Mouse (Mus musculus) neural tube, embryonic 15.5 days (tissue): Measurements from ENCODE around the gene Cipc. TPM values are rescaled to one million over a fixed set of nuclear protein-coding genes. Genes with fewer than 3 reads are reported as not detected.

Source experiments
- ATAC-seq: fragments of 200-750 bp; cut with Nextera tagmentation; 2 replicates; pipeline ENCODE4 v1.8.0; 2017; ENCODE audit warnings: mild to moderate bottlenecking, moderate TSS enrichment, moderate library complexity; ENCODE audit not compliant: low FRiP score
- H3K27ac ChIP-seq: fragments of 300-500 bp; sonication (generic); replicated peaks from 2 replicates; pipeline ENCODE4 v1.5.1; 2015; ENCODE audit warnings: mild to moderate bottlenecking, inconsistent platforms
- H3K27me3 ChIP-seq: fragments of 300-500 bp; sonication (generic); replicated peaks from 2 replicates; pipeline ENCODE4 v1.6.1; 2015; ENCODE audit warnings: inconsistent platforms
- H3K36me3 ChIP-seq: fragments of 300-500 bp; sonication (generic); 2 replicates; pipeline ENCODE4 v1.6.1; 2015; ENCODE audit warnings: inconsistent platforms
- H3K4me1 ChIP-seq: fragments of 300-500 bp; sonication (generic); 2 replicates; pipeline ENCODE4 v1.6.1; 2015; ENCODE audit warnings: inconsistent platforms
- H3K4me2 ChIP-seq: fragments of 300-500 bp; sonication (generic); 2 replicates; pipeline ENCODE4 v1.6.1; 2015; ENCODE audit warnings: inconsistent platforms, mild to moderate bottlenecking, moderate library complexity
- H3K4me3 ChIP-seq: fragments of 300-500 bp; sonication (generic); replicated peaks from 2 replicates; pipeline ENCODE4 v1.5.1; 2015; ENCODE audit warnings: mild to moderate bottlenecking, inconsistent platforms
- H3K9ac ChIP-seq: fragments of 300-500 bp; sonication (generic); replicated peaks from 2 replicates; pipeline ENCODE4 v1.6.1; 2015; ENCODE audit warnings: mild to moderate bottlenecking, inconsistent platforms
- H3K9me3 ChIP-seq: fragments of 300-500 bp; sonication (generic); replicated peaks from 2 replicates; pipeline ENCODE4 v1.6.1; 2016; ENCODE audit warnings: inconsistent platforms
- WGBS: fragments of 180-500 bp; shearing (Covaris S2); methylation state at CpG from one replicate; pipeline ENCODE4 v1.1.7; 2015; ENCODE audit warnings: mixed read lengths; 5-methylcytosine and 5-hydroxymethylcytosine counted together
- polyA plus RNA-seq: library from polyadenylated mRNA; unstranded; fragments of >200 nt; fragmentation: Nextera tagmentation; extraction: Ambion mirVana; gene quantifications from 2 replicates; pipeline ENCODE4 v1.2.1, GENCODE M21; 2015

Gene Cipc
- polyA plus RNA-seq, 1 experiment from 2014 or later, result 40.8 TPM

DNA sequence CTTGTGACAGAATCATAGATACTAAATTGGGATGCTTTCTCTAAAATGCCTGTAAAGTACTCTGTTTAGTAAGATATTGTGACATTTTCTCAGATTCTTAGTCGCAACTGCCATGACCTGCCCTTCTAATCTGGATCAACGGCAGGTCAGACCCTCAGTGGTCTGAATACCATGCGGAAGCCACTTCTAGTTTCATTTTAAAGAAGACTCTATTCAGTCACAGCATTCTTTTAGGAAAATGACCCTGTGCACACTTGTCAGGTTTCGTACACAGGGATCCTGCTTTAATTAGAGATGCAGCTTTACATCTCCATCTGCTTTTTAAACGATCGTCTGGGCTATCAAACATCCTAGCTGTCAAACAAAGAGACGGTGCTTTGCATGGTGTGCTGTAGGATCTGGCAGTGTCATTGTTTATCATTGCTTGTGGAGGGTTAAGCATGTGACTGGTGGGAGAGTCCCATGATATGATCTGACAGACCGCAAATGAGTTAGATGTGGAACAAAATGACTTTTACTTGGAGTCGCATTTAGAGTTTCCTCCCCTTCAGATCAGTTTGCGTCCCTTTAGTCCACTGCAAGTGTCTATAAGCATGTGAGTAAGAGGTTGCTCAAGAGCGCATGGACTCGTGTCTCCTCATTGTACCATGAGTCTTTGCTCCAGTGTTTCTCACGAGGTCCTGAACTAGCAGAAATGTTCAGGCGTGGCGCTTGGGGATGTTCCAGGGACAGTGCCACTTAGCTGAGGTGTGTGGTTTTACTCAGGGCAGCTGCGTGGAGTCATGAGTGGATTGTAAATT lies 3.5 kb downstream of the Cipc start:
- Histone ChIP-seq H3K9ac (no peak overlapping the region), H3K9me3 (no peaks in the 10 kb centered on the region), H3K4me2 (peak overlapping the region; percentile 9; the same call in 1 of the 2 replicates), H3K4me3 (no peak overlapping the region), H3K27me3 (no peaks in the 10 kb centered on the region), H3K27ac (no peak overlapping the region), H3K36me3 (peaks cover 19% of the 10 kb centered on the region), H3K4me1 (peaks cover 36% of the 10 kb centered on the region)
- 69% methylated on average over 16 of the region's 16 CpGs for WGBS
- ATAC-seq, result no peak

- no peak for ATAC-seq
- WGBS, result 94% methylated on average over 3 of the region's 3 CpGs
- no peak overlapping the region for H3K4me2 ChIP-seq
- no peaks in the 10 kb centered on the region for H3K27me3 ChIP-seq
- peaks cover 25% of the 10 kb centered on the region for H3K36me3 ChIP-seq
- no peak overlapping the region for H3K27ac ChIP-seq
- H3K4me1 ChIP-seq, result peaks cover 33% of the 10 kb centered on the region
- H3K4me3 ChIP-seq, result no peak overlapping the region
- H3K9me3 ChIP-seq, result no peaks in the 10 kb centered on the region
- no peak overlapping the region for H3K9ac ChIP-seq
These were observed 4.1 kb downstream of the Cipc start for GRCm38 (mm10) chr12:86950961-86951360.

DNA sequence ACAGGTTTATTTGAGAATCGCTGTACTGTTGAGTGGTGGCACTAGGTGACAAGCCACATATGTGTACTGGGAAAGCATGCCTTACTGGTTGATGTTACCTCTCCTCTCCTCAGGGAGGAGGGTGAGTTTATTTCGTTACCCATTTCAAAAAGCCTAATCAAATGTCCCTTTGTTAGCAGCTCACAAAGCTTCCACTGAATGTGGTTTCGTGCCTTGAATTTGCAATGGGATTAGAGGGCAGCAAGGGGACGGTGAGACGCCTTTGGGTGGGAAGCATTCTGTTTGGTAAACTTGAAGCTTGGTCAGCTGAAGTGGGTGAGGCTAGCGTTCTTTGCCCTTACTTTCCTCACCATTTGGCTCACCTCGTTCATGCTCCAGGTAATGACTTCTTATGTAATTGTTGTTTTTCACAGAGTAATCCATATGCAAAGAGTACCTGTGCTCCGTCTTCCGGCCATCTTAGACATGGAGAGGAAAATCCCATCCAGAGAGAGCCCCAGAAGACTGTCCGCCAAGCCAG lies 5.5 kb downstream of the Cipc start:
- no peak overlapping the region for H3K9ac ChIP-seq
- H3K27ac ChIP-seq, result no peak overlapping the region
- 73% methylated on average over 10 of the region's 10 CpGs for WGBS
- no peaks in the 10 kb centered on the region for H3K9me3 ChIP-seq
- ATAC-seq, result no peak
- H3K27me3 ChIP-seq, result no peaks in the 10 kb centered on the region
- H3K4me1 ChIP-seq, result peaks cover 27% of the 10 kb centered on the region
- H3K4me2 ChIP-seq, result no peak overlapping the region
- peaks cover 32% of the 10 kb centered on the region for H3K36me3 ChIP-seq
- no peak overlapping the region for H3K4me3 ChIP-seq

DNA sequence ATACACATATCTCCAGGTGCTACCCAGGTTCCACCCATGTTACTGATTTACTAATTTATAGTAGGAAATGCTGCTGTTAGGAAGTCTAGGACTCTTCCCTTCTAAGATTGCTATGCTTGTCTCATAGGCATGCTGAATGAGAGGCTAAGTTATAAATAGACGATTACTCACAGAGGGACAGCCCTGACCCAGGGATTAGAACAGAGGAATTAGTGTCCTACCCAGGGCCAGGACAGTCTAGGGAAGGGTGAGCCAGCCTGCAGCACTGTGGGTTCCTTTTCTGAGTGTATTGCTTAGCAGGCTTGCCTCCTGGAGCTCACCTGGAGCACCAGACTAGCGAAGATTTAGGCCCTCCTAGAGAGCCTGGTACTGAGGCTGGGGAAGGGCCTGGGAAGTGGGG lies 9.1 kb downstream of the Cipc start:
- Histone ChIP-seq H3K27ac (no peak overlapping the region), H3K9me3 (no peaks in the 10 kb centered on the region), H3K27me3 (no peaks in the 10 kb centered on the region), H3K4me3 (no peak overlapping the region), H3K36me3 (peaks cover 63% of the 10 kb centered on the region), H3K4me1 (no peaks in the 10 kb centered on the region), H3K9ac (no peak overlapping the region), H3K4me2 (no peak overlapping the region)
- WGBS, result 98% methylated on average over 2 of the region's 2 CpGs
- ATAC-seq, result no peak

GRCm38 (mm10) chr12:86958558-86958957 lies 11.7 kb downstream of the Cipc start:
- peaks cover 78% of the 10 kb centered on the region for H3K36me3 ChIP-seq
- H3K4me3 ChIP-seq, result no peak overlapping the region
- no peaks in the 10 kb centered on the region for H3K9me3 ChIP-seq
- WGBS, result 93% methylated on average over 5 of the region's 5 CpGs
- H3K4me2 ChIP-seq, result no peak overlapping the region
- ATAC-seq, result no peak
- H3K9ac ChIP-seq, result no peak overlapping the region
- H3K4me1 ChIP-seq, result no peaks in the 10 kb centered on the region
- no peak overlapping the region for H3K27ac ChIP-seq
- H3K27me3 ChIP-seq, result no peaks in the 10 kb centered on the region

- no peak overlapping the region for H3K4me3 ChIP-seq
- H3K4me2 ChIP-seq, result no peak overlapping the region
- 97% methylated on average over 5 of the region's 5 CpGs for WGBS
- H3K27ac ChIP-seq, result no peak overlapping the region
- ATAC-seq, result no peak
- no peaks in the 10 kb centered on the region for H3K9me3 ChIP-seq
- H3K9ac ChIP-seq, result no peak overlapping the region
- peaks cover 79% of the 10 kb centered on the region for H3K36me3 ChIP-seq
- H3K27me3 ChIP-seq, result no peaks in the 10 kb centered on the region
- H3K4me1 ChIP-seq, result no peaks in the 10 kb centered on the region
These were observed 12.8 kb downstream of the Cipc start for GRCm38 (mm10) chr12:86959661-86960060.

GRCm38 (mm10) chr12:86960138-86960537 lies 13.3 kb downstream of the Cipc start:
- H3K4me1 ChIP-seq, result no peaks in the 10 kb centered on the region
- no peak overlapping the region for H3K27ac ChIP-seq
- no peak overlapping the region for H3K9ac ChIP-seq
- peaks cover 82% of the 10 kb centered on the region for H3K36me3 ChIP-seq
- 91% methylated on average over 15 of the region's 15 CpGs for WGBS
- H3K9me3 ChIP-seq, result no peaks in the 10 kb centered on the region
- H3K4me3 ChIP-seq, result no peak overlapping the region
- H3K27me3 ChIP-seq, result no peaks in the 10 kb centered on the region
- ATAC-seq, result no peak
- no peak overlapping the region for H3K4me2 ChIP-seq

DNA sequence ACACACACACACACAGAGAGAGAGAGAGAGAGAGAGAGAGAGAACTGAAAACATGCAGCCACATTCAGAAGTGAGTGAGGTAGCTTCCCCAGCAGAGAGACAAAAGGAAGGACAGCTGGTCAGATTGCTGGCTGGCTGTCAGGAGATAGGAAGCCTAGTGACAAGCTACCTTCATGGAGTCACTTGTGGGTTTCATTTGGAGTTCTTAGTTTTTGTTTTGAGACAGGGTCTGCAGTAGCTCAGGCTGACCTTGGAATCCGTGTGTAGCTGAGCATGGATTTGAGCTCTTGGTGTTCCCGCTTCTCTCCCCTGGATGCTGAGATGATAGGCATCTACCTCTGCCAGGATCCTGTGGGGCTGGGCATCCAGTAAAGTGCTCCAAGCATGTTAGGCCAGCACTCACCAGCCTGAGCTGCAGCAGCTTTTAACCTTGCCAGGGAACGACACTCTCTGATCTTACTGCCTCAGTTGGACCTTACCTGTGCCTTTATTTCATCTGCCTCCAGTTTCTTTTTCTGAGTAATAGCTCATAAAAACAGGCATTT lies 14.0 kb downstream of the Cipc start:
- Histone ChIP-seq H3K4me1 (no peaks in the 10 kb centered on the region), H3K27me3 (no peaks in the 10 kb centered on the region), H3K9me3 (no peaks in the 10 kb centered on the region), H3K9ac (no peak overlapping the region), H3K4me2 (no peak overlapping the region), H3K27ac (no peak overlapping the region), H3K36me3 (peaks cover 82% of the 10 kb centered on the region), H3K4me3 (no peak overlapping the region)
- 95% methylated on average over 3 of the region's 3 CpGs for WGBS
- ATAC-seq, result no peak

GRCm38 (mm10) chr12:86961589-86962344 lies 14.9 kb downstream of the Cipc start:
- 74% methylated on average over 11 of the region's 11 CpGs for WGBS
- peaks cover 74% of the 10 kb centered on the region for H3K36me3 ChIP-seq
- H3K9me3 ChIP-seq, result no peaks in the 10 kb centered on the region
- H3K9ac ChIP-seq, result no peak overlapping the region
- H3K27me3 ChIP-seq, result no peaks in the 10 kb centered on the region
- ATAC-seq, result no peak
- no peak overlapping the region for H3K27ac ChIP-seq
- no peak overlapping the region for H3K4me2 ChIP-seq
- no peaks in the 10 kb centered on the region for H3K4me1 ChIP-seq
- no peak overlapping the region for H3K4me3 ChIP-seq

- Histone ChIP-seq H3K4me1 (no peaks in the 10 kb centered on the region), H3K9ac (no peak overlapping the region), H3K27ac (no peak overlapping the region), H3K4me3 (no peak overlapping the region), H3K27me3 (no peaks in the 10 kb centered on the region), H3K9me3 (no peaks in the 10 kb centered on the region), H3K4me2 (no peak overlapping the region), H3K36me3 (peaks cover 57% of the 10 kb centered on the region)
- 90% methylated on average over 16 of the region's 16 CpGs for WGBS
- no peak for ATAC-seq
These were observed 17.6 kb downstream of the Cipc start for GRCm38 (mm10) chr12:86964278-86965057.

DNA sequence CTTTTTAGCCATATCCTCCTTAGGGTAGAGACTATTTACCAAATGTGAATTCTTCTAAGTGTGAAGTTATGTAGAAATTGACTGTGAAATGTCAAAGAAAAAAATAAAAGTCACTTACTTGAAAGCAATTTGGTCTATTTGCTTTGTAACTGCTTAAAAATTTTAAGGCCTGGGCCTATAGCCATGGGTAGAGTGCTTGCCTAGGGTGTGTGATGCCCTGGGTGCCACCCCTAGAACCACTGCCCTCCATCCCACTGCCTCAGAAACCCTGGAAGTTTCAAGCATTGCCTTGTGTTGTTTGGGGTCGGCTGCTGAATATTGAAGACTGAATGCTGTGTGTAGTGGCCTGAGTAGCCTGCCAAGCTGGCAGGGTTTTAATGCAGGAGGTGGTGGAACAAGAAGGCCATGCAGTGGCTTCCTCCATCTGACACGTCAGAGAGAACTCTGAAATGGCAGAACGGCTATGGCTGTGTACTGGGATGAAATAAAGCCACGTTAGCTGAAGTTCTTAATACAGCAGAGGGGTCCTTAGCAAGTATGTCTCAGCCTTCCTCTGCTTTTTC lies 18.5 kb downstream of the Cipc start:
- H3K9ac ChIP-seq, result no peak overlapping the region
- no peaks in the 10 kb centered on the region for H3K9me3 ChIP-seq
- no peak for ATAC-seq
- H3K27ac ChIP-seq, result no peak overlapping the region
- H3K4me1 ChIP-seq, result no peaks in the 10 kb centered on the region
- 92% methylated on average over 4 of the region's 4 CpGs for WGBS
- no peaks in the 10 kb centered on the region for H3K27me3 ChIP-seq
- H3K4me3 ChIP-seq, result no peak overlapping the region
- peaks cover 49% of the 10 kb centered on the region for H3K36me3 ChIP-seq
- H3K4me2 ChIP-seq, result no peak overlapping the region
